Mouse (Mus musculus): ENCODE measurements around the gene Dmbx1. TPM values are rescaled to one million over a fixed set of nuclear protein-coding genes. Genes with fewer than 3 reads are reported as not detected.
A peak's percentile ranks its signal among the peaks of the same experiment; 100 is the strongest.

Dmbx1 gene
- polyA plus RNA-seq, 1 experiment from 2014 or later, result 8.2 TPM

DNA sequence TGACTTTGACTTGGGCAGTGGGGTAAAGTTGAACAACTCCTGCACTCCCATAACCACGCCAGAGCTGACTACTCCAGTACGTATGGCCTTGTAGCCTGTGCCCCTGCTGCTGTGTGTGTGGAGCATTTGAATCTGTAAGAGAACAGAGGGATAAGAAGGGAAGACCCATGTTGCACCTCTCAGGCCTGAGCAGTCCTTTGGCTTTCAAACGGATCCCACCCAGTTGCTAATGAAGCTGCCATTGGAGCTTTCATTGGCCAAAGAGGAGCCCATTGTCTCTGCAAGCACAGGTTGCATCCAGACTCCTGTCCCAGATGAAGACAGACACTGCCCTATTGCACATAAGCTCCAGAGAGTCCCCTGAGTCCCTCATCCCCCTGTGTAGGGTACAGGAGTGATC lies 66.5 kb downstream of the Dmbx1 start:
- Histone ChIP-seq H3K9me3 (ENCODE audit: control insufficient read depth, low read length) (no peaks in the 10 kb centered on the region), H3K27ac (replicated peaks; ENCODE audit: low read depth, low read length) (no peak overlapping the region), H3K36me3 (ENCODE audit: control insufficient read depth, insufficient read depth, low read length) (0 out of 2 replicates have a peak, but pooled peaks cover 9% of the 10 kb centered on the region), H3K4me2 (ENCODE audit: low read length) (no peak overlapping the region), H3K4me1 (ENCODE audit: control insufficient read depth, insufficient read depth, low read length) (peaks cover 26% of the 10 kb centered on the region), H3K4me3 (replicated peaks; ENCODE audit: low read depth, low read length) (no peak overlapping the region), H3K27me3 (ENCODE audit: control insufficient read depth, insufficient read depth, low read length) (no peaks in the 10 kb centered on the region), H3K9ac (replicated peaks; ENCODE audit: low read length) (no peak overlapping the region)
- ATAC-seq (ENCODE audit: low FRiP score, low TSS enrichment) (no peak), DNase-seq (no peak)
- 88% methylated on average over 3 of the region's 3 CpGs for WGBS

DNA sequence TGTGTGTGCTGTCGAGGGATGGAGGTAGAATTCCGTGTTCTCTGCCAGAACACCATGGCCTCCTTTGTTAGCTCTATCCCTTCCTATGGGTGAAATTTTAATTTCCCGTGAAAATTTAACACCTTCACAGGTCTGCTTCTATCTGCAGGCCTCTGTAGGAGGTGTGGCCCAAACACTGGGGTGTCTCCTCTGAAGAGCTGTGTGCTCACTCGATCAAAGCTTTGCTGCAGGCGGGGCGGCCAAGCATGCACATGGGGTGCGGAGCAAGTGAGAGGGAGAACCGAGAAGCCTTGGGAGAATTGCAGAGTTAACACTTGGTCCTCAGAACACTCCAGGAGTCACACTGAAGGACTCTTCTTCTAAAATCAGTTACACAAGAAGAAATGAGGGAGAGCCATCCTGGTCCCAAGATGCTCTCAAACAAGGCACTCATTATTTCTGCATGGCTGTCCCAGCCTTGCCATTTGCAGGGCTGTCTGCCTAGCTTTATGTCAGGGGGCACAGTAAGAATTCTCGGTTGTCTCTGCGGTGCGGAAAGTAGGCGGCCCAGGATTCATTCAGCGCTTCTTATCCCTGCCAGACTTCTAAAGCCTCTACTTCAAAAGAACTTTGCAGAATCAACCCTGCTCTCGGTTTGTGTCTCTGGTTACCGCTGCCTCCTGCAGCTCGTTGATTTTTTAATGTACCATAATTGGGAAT lies 70.1 kb downstream of the Dmbx1 start:
- no peak overlapping the region for H3K4me2 ChIP-seq (ENCODE audit: low read length)
- ATAC-seq (ENCODE audit: low FRiP score, low TSS enrichment), result 0 out of 2 replicates have a peak, but pooled peaks have one; percentile 48
- no peaks in the 10 kb centered on the region for H3K9me3 ChIP-seq (ENCODE audit: control insufficient read depth, low read length)
- 6% methylated on average over 16 of the region's 16 CpGs for WGBS
- H3K4me1 ChIP-seq (ENCODE audit: control insufficient read depth, insufficient read depth, low read length), result peaks cover 16% of the 10 kb centered on the region
- H3K4me3 ChIP-seq (replicated peaks; ENCODE audit: low read depth, low read length), result no peak overlapping the region
- peak; percentile 69 for DNase-seq
- no peaks in the 10 kb centered on the region for H3K27me3 ChIP-seq (ENCODE audit: control insufficient read depth, insufficient read depth, low read length)
- H3K36me3 ChIP-seq (ENCODE audit: control insufficient read depth, insufficient read depth, low read length), result 0 out of 2 replicates have a peak, but pooled peaks cover 7% of the 10 kb centered on the region
- peak overlapping the region; percentile 43; the same call in 1 of the 2 replicates for H3K27ac ChIP-seq (replicated peaks; ENCODE audit: low read depth, low read length)
- H3K9ac ChIP-seq (replicated peaks; ENCODE audit: low read length), result no peak overlapping the region

Other genes with a start within 250 kb of the Dmbx1 start
- 16.3 and 25.4 TPM in 2 replicates for gene Efcab14, start 202.2 kb downstream of the Dmbx1 start, polyA plus RNA-seq (2014; fragmentation: Nextera tagmentation; extraction: Ambion mirVana)
- gene Tex38, start 158.9 kb downstream of the Dmbx1 start, polyA plus RNA-seq (2014; fragmentation: Nextera tagmentation; extraction: Ambion mirVana), result 0.28 and 0.37 TPM in 2 replicates
- gene Atpaf1, start 155.1 kb downstream of the Dmbx1 start, polyA plus RNA-seq (2014; fragmentation: Nextera tagmentation; extraction: Ambion mirVana), result 37.8 and 44.3 TPM in 2 replicates
- 2.5 and 4.1 TPM in 2 replicates for gene Mob3c, start 111.8 kb downstream of the Dmbx1 start, polyA plus RNA-seq (2014; fragmentation: Nextera tagmentation; extraction: Ambion mirVana)
- gene Mknk1, start 100.7 kb downstream of the Dmbx1 start, polyA plus RNA-seq (2014; fragmentation: Nextera tagmentation; extraction: Ambion mirVana), result 16.0 and 18.0 TPM in 2 replicates
- 0.15 and 0.24 TPM in 2 replicates for gene Kncn, start 55.5 kb downstream of the Dmbx1 start, polyA plus RNA-seq (2014; fragmentation: Nextera tagmentation; extraction: Ambion mirVana)
- not detected in 2 replicates for gene 6430628N08Rik, start 49.3 kb downstream of the Dmbx1 start, polyA plus RNA-seq (2014; fragmentation: Nextera tagmentation; extraction: Ambion mirVana)
- gene Faah, start 78.0 kb upstream of the Dmbx1 start, polyA plus RNA-seq (2014; fragmentation: Nextera tagmentation; extraction: Ambion mirVana), result 15.5 and 17.5 TPM in 2 replicates
- gene Nsun4, start 114.0 kb upstream of the Dmbx1 start, polyA plus RNA-seq (2014; fragmentation: Nextera tagmentation; extraction: Ambion mirVana), result 11.5 and 13.6 TPM in 2 replicates
- 405 and 483 TPM in 2 replicates for gene Uqcrh, start 135.1 kb upstream of the Dmbx1 start, polyA plus RNA-seq (2014; fragmentation: Nextera tagmentation; extraction: Ambion mirVana)
- 72.6 and 75.2 TPM in 2 replicates for gene Lrrc41, start 135.3 kb upstream of the Dmbx1 start, polyA plus RNA-seq (2014; fragmentation: Nextera tagmentation; extraction: Ambion mirVana)
- 5.3 and 10.5 TPM in 2 replicates for gene Rad54l, start 183.8 kb upstream of the Dmbx1 start, polyA plus RNA-seq (2014; fragmentation: Nextera tagmentation; extraction: Ambion mirVana)
- gene Pomgnt1, start 183.9 kb upstream of the Dmbx1 start, polyA plus RNA-seq (2014; fragmentation: Nextera tagmentation; extraction: Ambion mirVana), result 55.0 and 66.4 TPM in 2 replicates
- 1.3 and 1.8 TPM in 2 replicates for gene Lurap1, start 211.4 kb upstream of the Dmbx1 start, polyA plus RNA-seq (2014; fragmentation: Nextera tagmentation; extraction: Ambion mirVana)
- gene Tspan1, start 227.7 kb upstream of the Dmbx1 start, polyA plus RNA-seq (2014; fragmentation: Nextera tagmentation; extraction: Ambion mirVana), result 0.11 and 0.18 TPM in 2 replicates
- not detected in 2 replicates for gene 1700042G07Rik, start 233.4 kb upstream of the Dmbx1 start, polyA plus RNA-seq (2014; fragmentation: Nextera tagmentation; extraction: Ambion mirVana)
- not detected in 2 replicates for gene Gm49337, start 233.5 kb upstream of the Dmbx1 start, polyA plus RNA-seq (2014; fragmentation: Nextera tagmentation; extraction: Ambion mirVana)